ENCODE assay signal across 13 mouse cellular contexts in the genomic region with DNA sequence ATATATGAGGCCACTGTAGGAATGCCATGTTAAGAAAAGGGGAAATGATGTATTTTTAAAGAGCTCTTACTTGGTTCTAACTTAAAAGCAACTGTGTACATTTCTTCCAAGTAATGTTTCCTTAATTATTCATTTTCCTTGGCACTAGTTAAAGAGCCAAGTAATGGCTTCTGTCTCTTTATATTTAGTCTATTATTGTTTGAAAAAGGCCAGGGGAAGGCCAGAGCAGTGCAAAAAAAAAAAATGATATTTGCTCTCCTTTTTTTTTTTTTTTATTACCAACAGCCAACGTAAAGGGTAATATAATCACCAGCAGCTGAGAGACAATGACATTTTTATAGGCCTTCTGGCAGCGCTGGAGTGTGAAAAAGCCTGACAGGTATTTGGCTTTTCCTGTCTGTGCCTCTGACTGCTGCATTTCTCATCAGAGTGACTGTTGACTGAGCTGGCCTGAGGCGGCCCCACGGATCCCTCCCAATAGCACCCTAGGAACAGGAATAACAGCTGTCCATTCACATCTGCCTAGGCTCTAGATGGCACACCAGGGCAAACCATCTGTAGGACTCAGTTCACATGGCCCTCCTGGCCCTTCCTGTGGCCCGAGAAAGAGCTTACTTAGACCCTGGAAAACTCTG.
DNase-seq lines count a peak whose midpoint lies in the region; ATAC-seq and TF ChIP-seq lines count a peak whose summit lies in the region.
"Had no signal": no experiment of that assay in that cellular context is flagged by ENCODE, and none has a peak within 500 bp of the region (broad histone marks: within the 10 kb centered on the region; RNA-seq: fewer than 3 reads in every experiment).

No protein-coding gene starts in this region.

- no peak overlapping the region for H3K4me2 ChIP-seq in intestine, embryonic 14.5 days (ENCODE audit: low read length)
- H3K4me2 ChIP-seq in intestine, postnatal 0 days (replicated peaks; ENCODE audit: low read depth) = no peak overlapping the region
- no peak overlapping the region for H3K4me2 ChIP-seq in neural tube, embryonic 13.5 days
- no peak overlapping the region for H3K4me2 ChIP-seq in neural tube, embryonic 15.5 days
- H3K4me2 ChIP-seq in neural tube, embryonic 14.5 days (ENCODE audit: low read depth, low read length) = no peak overlapping the region

- peak overlapping the region; percentile 36 for H3K27ac ChIP-seq in intestine, embryonic 14.5 days (ENCODE audit: low read depth)
- no peak overlapping the region for H3K27ac ChIP-seq in intestine, postnatal 0 days (ENCODE audit: low read depth, low read length)
- peak overlapping the region; percentile 77 for H3K27ac ChIP-seq in neural tube, embryonic 13.5 days (replicated peaks)
- H3K27ac ChIP-seq in neural tube, embryonic 15.5 days (replicated peaks) = no peak overlapping the region; the same call in 1 of the 2 replicates
- peak overlapping the region; percentile 70 for H3K27ac ChIP-seq in neural tube, embryonic 14.5 days (ENCODE audit: low read depth, low read length)
- H3K27ac ChIP-seq: layer of hippocampus, adult 2 months had no signal

- no peak overlapping the region for H3K9ac ChIP-seq in intestine, embryonic 14.5 days (ENCODE audit: low read length)
- H3K9ac ChIP-seq in intestine, postnatal 0 days (ENCODE audit: low read depth, low read length) = no peak overlapping the region
- H3K9ac ChIP-seq in neural tube, embryonic 13.5 days = no peak overlapping the region
- H3K9ac ChIP-seq in neural tube, embryonic 15.5 days (replicated peaks) = no peak overlapping the region
- no peak overlapping the region for H3K9ac ChIP-seq in neural tube, embryonic 14.5 days (replicated peaks; ENCODE audit: low read depth, low read length)

- no peak overlapping the region for H3K4me3 ChIP-seq in intestine, embryonic 14.5 days (ENCODE audit: low read depth, low read length)
- no peak overlapping the region for H3K4me3 ChIP-seq in intestine, postnatal 0 days (ENCODE audit: low read depth, low read length)
- H3K4me3 ChIP-seq in neural tube, embryonic 13.5 days = no peak overlapping the region
- no peak overlapping the region for H3K4me3 ChIP-seq in neural tube, embryonic 15.5 days (replicated peaks)
- no peak overlapping the region for H3K4me3 ChIP-seq in neural tube, embryonic 14.5 days (ENCODE audit: low read depth, low read length)
- H3K4me3 ChIP-seq: erythroblast, embryonic 14.5 days; layer of hippocampus, adult 2 months had no signal

- DNase-seq in embryo, embryonic 10 days (ENCODE audit: low spot score) = peak; percentile 12
- DNase-seq in embryo, embryonic 10.5 days (ENCODE audit: low spot score) = no peak
- DNase-seq in intestine, embryonic 14.5 days (ENCODE audit: low spot score) = peak; percentile 71
- no peak for DNase-seq in urinary bladder, postnatal 36 days (ENCODE audit: low spot score in 2 of 2)
- DNase-seq: adrenal gland, postnatal 14 days; cerebellum, adult 11-12 months; liver had no signal

- no peaks in the 10 kb centered on the region for H3K9me3 ChIP-seq in intestine, embryonic 14.5 days (ENCODE audit: control insufficient read depth, low read length)
- H3K9me3 ChIP-seq in intestine, postnatal 0 days (ENCODE audit: control insufficient read depth) = no peaks in the 10 kb centered on the region
- H3K9me3 ChIP-seq in neural tube, embryonic 13.5 days = no peaks in the 10 kb centered on the region
- H3K9me3 ChIP-seq in neural tube, embryonic 15.5 days (replicated peaks) = no peaks in the 10 kb centered on the region
- H3K9me3 ChIP-seq in neural tube, embryonic 14.5 days (ENCODE audit: control insufficient read depth, low read length) = no peaks in the 10 kb centered on the region

- 0 out of 2 replicates have a peak, but pooled peaks have one; percentile 47 for ATAC-seq in intestine, embryonic 14.5 days (replicated peaks; ENCODE audit: low FRiP score, low TSS enrichment, low read depth)
- no peak for ATAC-seq in intestine, postnatal 0 days
- no peak for ATAC-seq in neural tube, embryonic 13.5 days (ENCODE audit: low read depth)
- ATAC-seq in neural tube, embryonic 15.5 days (ENCODE audit: low FRiP score) = no peak
- 0 out of 2 replicates have a peak, but pooled peaks have one; percentile 56 for ATAC-seq in neural tube, embryonic 14.5 days (ENCODE audit: low read depth)

- peaks cover 35% of the 10 kb centered on the region for H3K27me3 ChIP-seq in intestine, embryonic 14.5 days (replicated peaks; ENCODE audit: control insufficient read depth, insufficient read depth, low read length)
- peaks cover 5% of the 10 kb centered on the region; the same call in 1 of the 2 replicates for H3K27me3 ChIP-seq in intestine, postnatal 0 days (replicated peaks; ENCODE audit: control insufficient read depth, insufficient read depth, low read length)
- no peaks in the 10 kb centered on the region for H3K27me3 ChIP-seq in neural tube, embryonic 13.5 days
- H3K27me3 ChIP-seq in neural tube, embryonic 15.5 days (replicated peaks) = no peaks in the 10 kb centered on the region
- no peaks in the 10 kb centered on the region for H3K27me3 ChIP-seq in neural tube, embryonic 14.5 days (ENCODE audit: control insufficient read depth, insufficient read depth, low read length)

- 4% methylated on average over 5 of the region's 5 CpGs for WGBS in intestine, embryonic 14.5 days
- WGBS in intestine, postnatal 0 days = 5% methylated on average over 5 of the region's 5 CpGs
- 33% methylated on average over 5 of the region's 5 CpGs for WGBS in neural tube, embryonic 13.5 days
- 14% methylated on average over 5 of the region's 5 CpGs for WGBS in neural tube, embryonic 15.5 days
- WGBS in neural tube, embryonic 14.5 days = 28% methylated on average over 5 of the region's 5 CpGs

- H3K4me1 ChIP-seq in intestine, embryonic 14.5 days (replicated peaks; ENCODE audit: control insufficient read depth, insufficient read depth, low read length) = peaks cover 30% of the 10 kb centered on the region
- H3K4me1 ChIP-seq in intestine, postnatal 0 days (replicated peaks; ENCODE audit: control insufficient read depth, insufficient read depth, low read length) = 0 out of 2 replicates have a peak, but pooled peaks cover 10% of the 10 kb centered on the region
- H3K4me1 ChIP-seq in neural tube, embryonic 13.5 days (replicated peaks) = peaks cover 28% of the 10 kb centered on the region
- H3K4me1 ChIP-seq in neural tube, embryonic 15.5 days = peaks cover 25% of the 10 kb centered on the region
- H3K4me1 ChIP-seq in neural tube, embryonic 14.5 days (ENCODE audit: control insufficient read depth, insufficient read depth, low read length) = peaks cover 11% of the 10 kb centered on the region; the same call in 1 of the 2 replicates

- H3K36me3 ChIP-seq in intestine, embryonic 14.5 days (ENCODE audit: control insufficient read depth, insufficient read depth, low read length) = no peaks in the 10 kb centered on the region
- no peaks in the 10 kb centered on the region for H3K36me3 ChIP-seq in intestine, postnatal 0 days (ENCODE audit: control insufficient read depth, insufficient read depth)
- no peaks in the 10 kb centered on the region for H3K36me3 ChIP-seq in neural tube, embryonic 13.5 days
- H3K36me3 ChIP-seq in neural tube, embryonic 15.5 days = no peaks in the 10 kb centered on the region
- H3K36me3 ChIP-seq in neural tube, embryonic 14.5 days (ENCODE audit: control insufficient read depth, insufficient read depth, low read length) = no peaks in the 10 kb centered on the region

- no peak for TF ChIP-seq CTCF in intestine, postnatal 0 days (IDR thresholded peaks at IDR 0.05; ENCODE audit: low read depth)

Comparison
In these comparisons a context has a peak if more than half of its experiments do, and no peak if none do; other contexts are left out.
1. DNase-seq: peak in embryo, embryonic 10 days (single experiment) and intestine, embryonic 14.5 days (single experiment); none in embryo, embryonic 10.5 days (single experiment) and urinary bladder, postnatal 36 days (0 of 2).
2. ATAC-seq: peak in intestine, embryonic 14.5 days (single experiment) and neural tube, embryonic 14.5 days (single experiment); none in intestine, postnatal 0 days (single experiment), neural tube, embryonic 13.5 days (single experiment) and neural tube, embryonic 15.5 days (single experiment).
3. H3K27ac ChIP-seq: peak in intestine, embryonic 14.5 days (single experiment), neural tube, embryonic 13.5 days (single experiment) and neural tube, embryonic 14.5 days (single experiment); none in intestine, postnatal 0 days (single experiment) and neural tube, embryonic 15.5 days (single experiment).